Mouse (Mus musculus) ES-E14 (cell line): Measurements from ENCODE around the gene Tmem200a. TPM values are rescaled to one million over a fixed set of nuclear protein-coding genes. Genes with fewer than 3 reads are reported as not detected.
A peak's percentile ranks its signal among the peaks of the same experiment; 100 is the strongest.

Experiments used
- DNase-seq: peaks from one replicate; pipeline ENCODE4 v3.0.0-alpha.2; 2013; ENCODE audit warnings: low read depth, low spot score
- H3K27ac ChIP-seq: 2 replicates; pipeline ENCODE4 v1.5.1; 2012; ENCODE audit warnings: low read depth, mild to moderate bottlenecking, low read length, moderate library complexity, mixed read lengths; ENCODE audit not compliant: poor library complexity, insufficient read depth, severe bottlenecking
- H3K36me3 ChIP-seq: 2 replicates; pipeline ENCODE4 v1.6.1; 2012; ENCODE audit warnings: mild to moderate bottlenecking, low read length, moderate library complexity, mixed read lengths; ENCODE audit not compliant: control insufficient read depth, poor library complexity, insufficient read depth, severe bottlenecking
- H3K4me1 ChIP-seq, 2 experiments: fragments of 150-350 bp in 1 of 2; sonication (generic) in 1 of 2; 2 replicates each; pipeline ENCODE4 v1.6.1; 2012; ENCODE audit warnings: low read length in 2 of 2, mild to moderate bottlenecking in 1 of 2, mixed read lengths in 1 of 2; ENCODE audit not compliant: control insufficient read depth in 2 of 2, insufficient read depth in 2 of 2, poor library complexity in 1 of 2
- H3K4me3 ChIP-seq, 2 experiments: fragments of 150-350 bp in 1 of 2; sonication (generic) in 1 of 2; 2 replicates each; pipeline ENCODE4 v1.5.1; 2012; ENCODE audit warnings: low read length in 2 of 2, low read depth in 1 of 2, mild to moderate bottlenecking in 1 of 2, mixed read lengths in 1 of 2; ENCODE audit not compliant: insufficient read depth in 1 of 2, poor library complexity in 1 of 2, severe bottlenecking in 1 of 2
- H3K9ac ChIP-seq: 2 replicates; pipeline ENCODE4 v1.6.1; 2012; ENCODE audit warnings: low read depth, mild to moderate bottlenecking, low read length, mixed read lengths; ENCODE audit not compliant: poor library complexity, insufficient read depth, severe bottlenecking
- H3K9me3 ChIP-seq: fragments of 150-350 bp; sonication (generic); 2 replicates; pipeline ENCODE4 v1.6.1; 2012; ENCODE audit warnings: low read depth, mild to moderate bottlenecking, low read length; ENCODE audit not compliant: control insufficient read depth, insufficient read depth
- CHD2 ChIP-seq: IDR thresholded peaks from 2 replicates; pipeline ENCODE4 v1.6.1; 2014; ENCODE audit warnings: mild to moderate bottlenecking, low read depth, low read length, inconsistent platforms
- HCFC1 ChIP-seq: IDR thresholded peaks from 2 replicates; pipeline ENCODE4 v1.6.1; 2012; ENCODE audit warnings: low read length, inconsistent platforms, borderline replicate concordance; ENCODE audit not compliant: insufficient read depth
- MAFK ChIP-seq: IDR thresholded peaks from 2 replicates; pipeline ENCODE4 v1.6.1; 2014; ENCODE audit warnings: mild to moderate bottlenecking, low read depth, low read length, inconsistent platforms; ENCODE audit not compliant: insufficient read depth
- ZC3H11A ChIP-seq: IDR thresholded peaks from 2 replicates; pipeline ENCODE4 v1.6.1; 2012; ENCODE audit warnings: low read depth, mild to moderate bottlenecking, inconsistent platforms, low read length, borderline replicate concordance
- ZNF384 ChIP-seq: IDR thresholded peaks from 2 replicates; pipeline ENCODE4 v1.6.1; 2012; ENCODE audit warnings: low read depth, low read length, inconsistent platforms
- in situ Hi-C, 2 experiments: fragments of 600-800 bp; cut with MboI; formaldehyde crosslinking; loops; one replicate each; pipeline ENCODE4 v1.15.1; 2025; ENCODE audit warnings: low sequenced_read_pairs in 2 of 2, inconsistent platforms in 1 of 2; ENCODE audit not compliant: unreplicated experiment in 2 of 2
- total RNA-seq: library from RNA; depleted of rRNA; stranded (reverse); fragments of 300-350 nt; gene quantifications from 2 replicates; pipeline ENCODE4 v1.2.3, GENCODE M21; 2012

The Tmem200a gene
- total RNA-seq, 1 experiment = 1.9 TPM

DNA sequence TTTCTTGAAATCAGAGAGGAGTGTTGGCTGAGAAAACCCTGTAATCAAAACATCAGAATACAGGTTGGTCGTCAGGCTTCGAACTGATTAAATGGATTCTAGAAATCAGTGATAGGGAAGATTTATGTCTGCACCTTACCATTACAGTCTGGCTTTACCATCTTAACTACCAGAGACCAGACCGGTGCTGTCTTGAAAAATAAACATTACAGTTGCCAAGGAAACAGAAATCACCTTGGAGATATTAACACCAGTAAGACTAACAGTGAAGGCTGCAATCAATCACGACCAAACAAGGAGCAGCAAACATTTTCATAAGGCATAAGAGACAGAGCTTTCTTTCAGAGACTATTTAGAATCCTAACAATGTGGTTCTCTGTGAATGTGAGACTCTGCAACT is 116.0 kb downstream of the Tmem200a start:
- H3K36me3 ChIP-seq = no peaks in the 10 kb centered on the region
- peaks cover 6% of the 10 kb centered on the region; the same call in 1 of the 2 replicates for H3K9me3 ChIP-seq
- no peak overlapping the region for H3K4me3 ChIP-seq
- peaks cover 2% of the 10 kb centered on the region in 2 experiments; a peak in 1 of 4 replicates for H3K4me1 ChIP-seq
- no peak overlapping the region for H3K27ac ChIP-seq
- in situ Hi-C loops = no loop called here
- no peak overlapping the region for H3K9ac ChIP-seq
- TF ChIP-seq CHD2 = no peak
- TF ChIP-seq ZNF384 = no peak
- no peak for TF ChIP-seq HCFC1
- no peak for TF ChIP-seq ZC3H11A
- TF ChIP-seq MAFK = no peak
- DNase-seq = no peak

GRCm38 (mm10) chr10:25961066-25961465 is 117.8 kb downstream of the Tmem200a start:
- DNase-seq = no peak
- Histone ChIP-seq H3K9ac (no peak overlapping the region), H3K27ac (no peak overlapping the region), H3K36me3 (no peaks in the 10 kb centered on the region), H3K4me1 (peaks cover 2% of the 10 kb centered on the region in 2 experiments; a peak in 1 of 4 replicates), H3K9me3 (peaks cover 2% of the 10 kb centered on the region; the same call in 1 of the 2 replicates), H3K4me3 (no peak overlapping the region)
- TF ChIP-seq ZNF384 = no peak
- TF ChIP-seq MAFK = no peak
- no peak for TF ChIP-seq CHD2
- TF ChIP-seq HCFC1 = no peak
- no peak for TF ChIP-seq ZC3H11A
- in situ Hi-C loops = no loop called here

DNA sequence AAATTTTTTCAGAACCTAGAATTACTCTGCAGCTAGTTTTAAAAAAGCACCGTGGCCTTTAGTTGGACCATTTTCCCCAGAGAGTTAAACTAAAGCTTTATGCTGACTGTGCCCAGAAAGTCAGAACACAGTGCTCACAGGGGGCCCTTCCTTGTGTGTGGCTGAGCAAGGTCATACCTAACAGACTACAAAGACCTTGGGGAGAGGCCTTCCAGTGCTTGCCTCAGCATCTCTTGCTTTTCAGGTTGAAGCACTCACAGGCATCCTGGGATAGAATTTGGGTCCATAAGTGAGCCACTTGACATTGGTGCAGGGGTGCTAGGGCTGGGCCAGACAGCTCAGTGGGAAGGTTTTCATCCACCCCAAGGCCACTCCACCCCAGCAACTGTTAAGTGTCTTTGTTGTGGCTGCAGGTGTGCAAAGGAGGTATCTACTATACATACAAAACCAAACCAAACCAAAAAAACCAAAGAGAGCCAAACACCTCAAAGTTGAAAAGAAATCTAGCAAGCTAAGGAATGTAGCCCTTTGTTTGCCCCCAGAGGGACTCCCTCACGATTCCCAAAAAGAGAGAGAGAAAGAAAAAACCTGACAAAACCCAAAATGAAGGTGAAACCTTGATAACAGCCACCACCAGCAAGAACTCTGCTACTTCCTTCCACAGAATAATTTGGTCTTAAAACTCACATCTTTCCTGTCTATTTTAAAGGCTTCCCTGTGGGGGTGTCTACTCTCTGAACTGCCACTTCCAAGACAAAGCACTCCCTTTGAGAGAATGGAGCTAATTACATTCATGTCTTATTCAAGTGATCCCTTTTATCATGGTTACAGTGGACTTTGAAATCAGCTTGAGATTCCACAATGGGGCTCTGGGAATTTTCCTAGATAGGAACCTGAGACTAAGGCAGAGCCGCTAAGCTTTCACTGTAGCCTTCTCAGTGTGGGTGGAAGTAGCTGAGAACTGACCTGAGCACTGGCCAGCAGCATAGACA is 119.8 kb downstream of the Tmem200a start:
- TF ChIP-seq MAFK (0 out of 2 replicates have a peak, but pooled peaks have one; percentile 9), HCFC1 (no peak), ZNF384 (no peak)
- Histone ChIP-seq H3K4me3 (no peak overlapping the region), H3K9ac (no peak overlapping the region), H3K27ac (0 out of 2 replicates have a peak overlapping the region, but pooled peaks have one; percentile 7), H3K36me3 (no peaks in the 10 kb centered on the region), H3K9me3 (no peaks in the 10 kb centered on the region), H3K4me1 (peaks cover 2 to 4% of the 10 kb centered on the region in 2 experiments; a peak in 2 of 4 replicates)
- DNase-seq = peak; percentile 65
- in situ Hi-C loops = no loop called here

GRCm38 (mm10) chr10:25954641-25955228 is 124.1 kb downstream of the Tmem200a start:
- no peaks in the 10 kb centered on the region for H3K36me3 ChIP-seq
- TF ChIP-seq MAFK (no peak), ZNF384 (no peak), ZC3H11A (no peak), CHD2 (no peak), HCFC1 (no peak)
- H3K27ac ChIP-seq = no peak overlapping the region
- H3K4me3 ChIP-seq = no peak overlapping the region
- no peak overlapping the region for H3K9ac ChIP-seq
- peaks cover 1 to 6% of the 10 kb centered on the region in 2 experiments; a peak in 2 of 4 replicates for H3K4me1 ChIP-seq
- no peaks in the 10 kb centered on the region for H3K9me3 ChIP-seq
- DNase-seq = no peak
- in situ Hi-C loops = no loop called here
